Mouse (Mus musculus) megakaryocyte-erythroid progenitor cell, adult 5 weeks (primary cell): ENCODE results near the gene Tdo2. TPM values are rescaled to one million over a fixed set of nuclear protein-coding genes. Genes with fewer than 3 reads are reported as not detected.

ENCODE experiments used
- polyA plus RNA-seq: library from polyadenylated mRNA; stranded (reverse); fragments of >175 nt; gene quantifications from 2 replicates; pipeline ENCODE4 v1.2.3, GENCODE M21; 2012

Tdo2 gene
- not detected in 2 replicates for polyA plus RNA-seq

DNA sequence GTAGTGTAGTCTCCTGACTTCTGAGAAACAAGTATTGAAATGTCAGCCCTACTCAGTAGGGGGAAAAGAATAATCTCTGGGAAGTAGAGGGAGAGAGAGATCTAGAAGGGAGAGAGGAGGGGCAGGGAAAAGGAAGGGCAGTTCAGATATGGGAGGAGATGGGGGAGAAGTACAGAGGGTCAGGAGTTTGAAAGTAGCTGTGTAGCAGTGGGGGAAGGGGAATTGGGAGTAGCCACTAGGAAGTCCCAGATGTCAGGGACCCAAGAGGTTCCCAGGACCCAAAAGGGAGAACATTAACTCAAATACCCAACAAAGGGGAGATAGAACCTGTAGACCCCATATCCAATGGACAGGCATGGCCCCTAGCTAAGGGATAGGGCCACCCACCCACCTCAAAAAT, at the start of gene Tdo2:
TSS of gene Tdo2 (minus strand) at position 101 of the 400 bp plus-strand sequence.

DNA sequence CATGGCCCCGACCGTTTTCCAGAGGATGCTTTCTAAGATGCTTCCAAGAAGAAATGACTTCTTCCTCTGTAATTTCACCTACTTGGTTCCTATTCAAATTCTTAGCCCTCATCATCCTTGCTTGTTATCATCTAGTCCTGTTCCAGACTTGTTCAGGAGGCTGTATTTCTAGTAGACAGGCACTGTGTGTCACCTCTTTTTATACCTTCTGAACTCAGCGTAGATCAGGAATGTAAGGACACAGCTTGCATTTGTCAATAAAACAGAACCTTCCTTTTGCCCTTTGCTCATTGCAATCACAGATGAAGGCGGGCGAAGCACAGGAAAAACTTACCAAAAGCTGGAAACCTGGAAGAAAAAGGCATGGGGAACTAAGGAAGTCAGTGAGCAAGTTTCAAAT, 6.0 kb upstream of the Tdo2 start, which contains the start of gene Asic5:
TSS of gene Asic5 (plus strand) at position 301 of the 400 bp plus-strand sequence.

DNA sequence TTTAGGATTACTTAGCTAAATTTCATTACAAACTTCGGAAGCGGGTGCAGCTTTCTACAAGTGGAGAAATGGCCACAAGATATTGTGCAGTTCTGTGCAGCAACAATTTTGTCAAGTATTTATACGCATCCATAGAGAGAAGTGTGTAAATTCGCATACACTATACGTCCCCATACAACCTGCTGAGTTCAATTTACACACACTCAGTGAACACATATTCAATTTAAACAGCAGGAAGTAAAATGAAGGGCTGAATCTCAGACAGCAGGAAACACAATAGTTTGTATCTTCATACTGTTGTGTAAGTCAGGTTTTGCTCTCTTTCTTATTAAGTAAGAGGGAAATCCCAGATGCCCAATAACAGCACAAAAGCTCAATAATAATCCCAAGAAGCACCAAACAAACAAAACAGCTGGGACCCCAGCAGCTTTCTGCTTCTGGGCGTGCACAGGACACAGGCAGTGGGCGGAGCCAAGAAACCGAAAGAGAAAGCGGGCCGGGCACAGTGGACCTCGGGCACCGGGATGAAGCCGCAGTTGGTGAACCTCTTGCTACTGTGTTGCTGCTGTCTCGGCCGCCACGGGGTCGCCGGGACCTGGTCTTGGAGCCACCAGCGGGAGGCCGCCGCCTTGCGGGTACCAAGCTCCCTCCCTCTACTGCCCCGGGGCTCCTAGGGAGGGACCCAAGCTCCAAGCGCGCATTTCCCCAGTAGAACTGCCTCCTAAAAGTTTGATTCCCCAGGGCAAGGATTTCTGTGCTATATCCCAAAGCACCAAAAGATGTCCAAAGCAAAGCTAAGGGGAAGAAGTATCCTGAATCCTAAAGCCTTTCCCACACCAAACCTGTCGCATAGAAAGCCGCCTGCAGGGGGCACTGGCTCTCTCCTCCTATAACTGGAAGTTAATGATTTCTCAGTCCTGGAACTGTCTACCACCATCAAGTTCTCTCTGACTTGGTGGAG, 43.6 kb downstream of the Tdo2 start, which contains the start of gene Ctso:
TSS of gene Ctso (plus strand) at position 461 of the 961 bp plus-strand sequence.

Other genes starting within 250 kb of the Tdo2 start
- gene Ctso, start 43.6 kb downstream of the Tdo2 start, polyA plus RNA-seq: 8.0 and 8.2 TPM in 2 replicates
- gene Asic5, start 6.1 kb upstream of the Tdo2 start, polyA plus RNA-seq: not detected in 2 replicates
- gene Gucy1b1, start 98.5 kb upstream of the Tdo2 start, polyA plus RNA-seq: 0.21 and 0.48 TPM in 2 replicates
- 0.57 and 0.99 TPM in 2 replicates for gene Gucy1a1, start 169.6 kb upstream of the Tdo2 start, polyA plus RNA-seq